Mouse (Mus musculus): ENCODE measurements around the gene Crtam.

DNA sequence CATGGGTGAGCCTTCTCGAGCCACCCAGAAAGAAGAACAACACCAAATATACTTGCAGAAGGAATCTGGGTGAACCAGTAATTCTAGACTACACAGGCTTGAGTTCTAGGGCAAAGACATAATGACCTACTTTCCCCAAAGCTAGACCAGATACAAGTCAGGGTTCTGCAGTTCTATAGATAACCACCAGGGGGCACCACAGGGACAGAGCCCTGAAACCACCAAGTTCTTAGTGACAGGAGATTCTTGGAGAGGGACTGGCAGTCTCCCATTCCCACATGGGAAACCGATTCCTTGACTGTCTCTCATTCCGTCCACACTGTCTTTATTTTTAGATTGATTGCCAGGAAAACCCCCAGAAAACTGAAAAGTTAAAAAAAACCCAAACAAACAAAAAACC is 40.2 kb upstream of the Crtam start:
- TF ChIP-seq POLR2A (IDR thresholded peaks at IDR 0.05; ENCODE audit: low read depth, low read length) (no peak), CTCF (IDR thresholded peaks at IDR 0.05; ENCODE audit: borderline replicate concordance, insufficient read depth, low read length) (peak; percentile 9; the same call in 1 of the 2 replicates)

All from embryonic fibroblast, embryonic 13.5 days (primary cell).